Mouse (Mus musculus) layer of hippocampus, postnatal 36 days (tissue): ENCODE measurements around the gene Lrfn4. TPM values are rescaled to one million over a fixed set of nuclear protein-coding genes. Genes with fewer than 3 reads are reported as not detected.

Source experiments
- DNase-seq, 2 experiments: peaks; one replicate each; pipeline ENCODE4 v3.0.0; 2022
- microRNA-seq, 2 experiments: library from miRNA; unstranded; fragments of <30 nt; microRNA quantifications; one replicate each; pipeline ENCODE4 v1.2.0; 2021
- total RNA-seq, 2 experiments: library from RNA; stranded (reverse); gene quantifications; 2 replicates each; pipeline ENCODE4 v1.2.3; 2021

The Lrfn4 gene
- total RNA-seq, 2 experiments from 2014 or later = 35.0 to 35.3 TPM

DNA sequence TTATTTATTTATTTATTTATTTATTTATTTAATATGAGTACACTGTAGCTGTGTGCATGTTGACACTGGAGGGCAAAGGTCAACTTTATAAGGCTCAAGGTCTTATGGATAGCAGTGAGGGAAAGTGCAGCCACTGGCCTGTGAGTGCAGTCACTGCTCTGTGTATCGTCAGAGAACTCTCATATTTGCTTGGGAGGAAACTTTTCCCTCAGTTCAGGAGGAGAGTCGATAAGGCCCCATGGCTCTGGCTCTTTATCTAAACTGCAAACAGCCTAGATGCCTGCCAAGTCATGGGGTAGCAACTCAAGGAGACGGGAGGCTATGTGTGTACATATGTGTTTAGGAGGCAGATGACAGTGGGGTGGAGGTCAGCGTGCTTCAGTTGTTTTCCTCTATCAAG lies 46.6 kb downstream of the Lrfn4 start:
- DNase-seq = no peak

DNA sequence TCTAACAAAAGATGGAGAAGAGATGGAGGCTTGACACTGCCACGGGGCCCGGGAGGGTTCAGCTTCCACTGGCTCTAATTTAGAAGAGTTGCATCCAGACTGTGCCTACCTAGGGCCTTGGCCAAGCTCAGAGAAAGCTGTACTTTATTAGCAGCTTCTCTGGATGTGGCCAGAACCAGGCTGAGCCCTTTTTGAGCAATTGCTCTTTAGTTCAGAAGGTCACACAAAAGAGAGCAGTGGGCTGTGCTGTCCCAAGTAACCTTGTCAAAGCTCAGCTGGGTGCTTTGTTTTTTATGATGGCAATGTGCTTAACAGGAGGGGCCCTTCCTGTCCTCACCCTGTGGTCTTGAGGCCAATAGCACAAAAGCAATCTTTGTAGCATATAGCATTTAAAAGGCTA lies 47.8 kb downstream of the Lrfn4 start:
- DNase-seq = no peak

DNA sequence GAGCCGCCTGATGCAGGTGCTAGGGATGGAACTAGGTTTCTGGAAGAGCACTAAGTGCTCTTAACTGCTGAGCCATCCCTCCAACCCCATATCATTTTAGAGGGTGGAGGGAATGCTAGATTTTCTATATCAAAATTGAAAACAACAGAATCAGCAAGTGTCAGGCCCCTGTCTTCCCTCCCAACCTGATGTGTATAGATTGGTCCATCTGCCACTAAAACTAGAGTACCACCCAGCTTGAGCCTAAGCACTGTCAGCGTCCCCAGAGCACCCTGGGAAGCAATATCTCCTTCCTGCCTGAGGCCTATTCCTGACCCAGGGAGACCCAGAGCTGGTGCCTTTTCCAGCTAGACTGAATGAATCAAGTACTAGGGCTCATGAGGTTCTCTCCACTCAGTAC lies 48.6 kb downstream of the Lrfn4 start:
- DNase-seq = no peak

DNA sequence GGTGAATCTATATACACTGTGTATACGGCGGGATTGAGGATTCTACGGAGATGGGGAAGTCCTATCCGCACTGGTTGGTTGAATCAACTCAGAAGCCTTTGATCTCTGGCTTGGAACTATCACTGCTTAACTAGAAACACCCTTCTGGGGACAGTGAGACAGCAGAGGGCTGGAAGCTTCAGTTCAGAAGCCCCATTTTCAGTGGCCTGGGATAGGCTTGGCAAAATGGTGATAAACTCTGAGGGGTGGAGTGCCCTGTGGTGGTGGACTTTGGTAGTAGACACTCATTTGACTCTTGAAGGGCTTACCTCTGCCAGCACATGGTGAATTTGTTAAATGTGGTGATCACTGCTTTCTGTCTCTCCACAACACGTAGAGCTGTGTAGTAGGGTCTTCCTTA lies 49.8 kb downstream of the Lrfn4 start:
- DNase-seq = no peak

Small RNAs within 50 kb of the gene (microRNA-seq; reads per million reads assigned to microRNA genes)
- gene Mir6986 = 5.4 to 5.9 reads per million in 2 experiments

Other genes starting within 250 kb of the Lrfn4 start
- gene Kdm2a, start 217.4 kb downstream of the Lrfn4 start, total RNA-seq = 10 to 100 TPM; 82.4 to 85.3 TPM
- 1 to 10 TPM in 1 of 2 experiments, under 1 TPM in 1; 0.35 to 1.3 TPM for gene Rhod, start 176.2 kb downstream of the Lrfn4 start, total RNA-seq
- 10 to 100 TPM; 26.1 to 30.0 TPM for gene Syt12, start 138.2 kb downstream of the Lrfn4 start, total RNA-seq
- gene 2010003K11Rik, start 117.1 kb downstream of the Lrfn4 start, total RNA-seq = not detected
- gene Pcx, start 105.2 kb downstream of the Lrfn4 start, total RNA-seq = 10 to 100 TPM; 56.1 to 61.9 TPM
- gene Rce1, start 10.0 kb upstream of the Lrfn4 start, total RNA-seq = 10 to 100 TPM; 23.9 to 26.0 TPM
- 1 to 10 TPM; 1.4 to 1.7 TPM for gene Gm960, start 83.0 kb upstream of the Lrfn4 start, total RNA-seq
- gene Sptbn2, start 95.5 kb upstream of the Lrfn4 start, total RNA-seq = 100 to 1,000 TPM; 575 to 585 TPM
- 10 to 100 TPM; 17.4 to 20.2 TPM for gene Rbm4b, start 140.8 kb upstream of the Lrfn4 start, total RNA-seq
- gene Rbm4, start 178.2 kb upstream of the Lrfn4 start, total RNA-seq = 10 to 100 TPM; 88.2 to 89.6 TPM
- gene Gm21992, start 195.9 kb upstream of the Lrfn4 start, total RNA-seq = 10 to 100 TPM; 17.3 to 19.8 TPM
- gene Rbm14, start 196.0 kb upstream of the Lrfn4 start, total RNA-seq = 10 to 100 TPM; 56.3 to 62.7 TPM
- gene Ccs, start 223.7 kb upstream of the Lrfn4 start, total RNA-seq = 10 to 100 TPM; 36.6 to 37.1 TPM
- 1 to 10 TPM; 1.6 to 2.0 TPM for gene Ccdc87, start 223.7 kb upstream of the Lrfn4 start, total RNA-seq
- 100 to 1,000 TPM; 102 to 112 TPM for gene Ctsf, start 239.5 kb upstream of the Lrfn4 start, total RNA-seq